Mouse (Mus musculus): ENCODE results near the gene Tssk6. TPM values are rescaled to one million over a fixed set of nuclear protein-coding genes. Genes with fewer than 3 reads are reported as not detected.

Gene Tssk6
- total RNA-seq, 2 experiments from 2014 or later, result 0.26 TPM; not detected in 1

Other genes with a start within 250 kb of the Tssk6 start
- gene Zfp964, start 247.7 kb upstream of the Tssk6 start, total RNA-seq (2015), result 0.76 and 0.89 TPM in 2 replicates
- gene Zfp964, start 247.7 kb upstream of the Tssk6 start, total RNA-seq (2017), result 0.33 TPM in 1 of 2 replicates, not detected in the other
- 16.7 and 17.9 TPM in 2 replicates for gene Zfp869, start 191.5 kb upstream of the Tssk6 start, total RNA-seq (2015)
- 18.1 and 21.5 TPM in 2 replicates for gene Zfp869, start 191.5 kb upstream of the Tssk6 start, total RNA-seq (2017)
- gene Zfp963, start 152.2 kb upstream of the Tssk6 start, total RNA-seq (2015), result 7.2 and 8.0 TPM in 2 replicates
- 3.7 and 5.5 TPM in 2 replicates for gene Zfp963, start 152.2 kb upstream of the Tssk6 start, total RNA-seq (2017)
- not detected in 2 replicates for gene Gm20422, start 127.3 kb upstream of the Tssk6 start, total RNA-seq (2015)
- 0.33 and 0.45 TPM in 2 replicates for gene Gm20422, start 127.3 kb upstream of the Tssk6 start, total RNA-seq (2017)
- gene Atp13a1, start 111.0 kb upstream of the Tssk6 start, total RNA-seq (2015), result 19.5 and 21.1 TPM in 2 replicates
- gene Atp13a1, start 111.0 kb upstream of the Tssk6 start, total RNA-seq (2017), result 15.6 and 16.9 TPM in 2 replicates
- gene Zfp866, start 111.0 kb upstream of the Tssk6 start, total RNA-seq (2015), result 23.6 TPM in 2 replicates
- gene Zfp866, start 111.0 kb upstream of the Tssk6 start, total RNA-seq (2017), result 24.9 and 27.2 TPM in 2 replicates
- 60.6 and 62.2 TPM in 2 replicates for gene Gmip, start 93.5 kb upstream of the Tssk6 start, total RNA-seq (2015)
- 59.3 and 82.0 TPM in 2 replicates for gene Gmip, start 93.5 kb upstream of the Tssk6 start, total RNA-seq (2017)
- gene Lpar2, start 79.8 kb upstream of the Tssk6 start, total RNA-seq (2015), result 1.7 and 2.0 TPM in 2 replicates
- 0.57 and 0.59 TPM in 2 replicates for gene Lpar2, start 79.8 kb upstream of the Tssk6 start, total RNA-seq (2017)
- gene Pbx4, start 69.7 kb upstream of the Tssk6 start, total RNA-seq (2015), result 1.3 and 2.4 TPM in 2 replicates
- gene Pbx4, start 69.7 kb upstream of the Tssk6 start, total RNA-seq (2017), result 0.57 and 1.9 TPM in 2 replicates
- not detected in 2 replicates for gene Cilp2, start 14.5 kb upstream of the Tssk6 start, total RNA-seq (2015)
- gene Cilp2, start 14.5 kb upstream of the Tssk6 start, total RNA-seq (2017), result not detected in 2 replicates
- gene Ndufa13, start 374 bp downstream of the Tssk6 start, total RNA-seq (2015), result 63.4 and 75.7 TPM in 2 replicates
- 120 and 143 TPM in 2 replicates for gene Ndufa13, start 374 bp downstream of the Tssk6 start, total RNA-seq (2017)
- gene Yjefn3, start 528 bp downstream of the Tssk6 start, total RNA-seq (2015), result 3.1 TPM in 1 of 2 replicates, not detected in the other
- not detected in 2 replicates for gene Yjefn3, start 528 bp downstream of the Tssk6 start, total RNA-seq (2017)
- 50.1 and 62.0 TPM in 2 replicates for gene Gatad2a, start 94.2 kb downstream of the Tssk6 start, total RNA-seq (2015)
- 62.5 and 64.7 TPM in 2 replicates for gene Gatad2a, start 94.2 kb downstream of the Tssk6 start, total RNA-seq (2017)
- 28.1 and 28.4 TPM in 2 replicates for gene Mau2, start 140.6 kb downstream of the Tssk6 start, total RNA-seq (2015)
- gene Mau2, start 140.6 kb downstream of the Tssk6 start, total RNA-seq (2017), result 28.1 and 33.8 TPM in 2 replicates
- gene Sugp1, start 140.6 kb downstream of the Tssk6 start, total RNA-seq (2015), result 11.6 and 15.0 TPM in 2 replicates
- gene Sugp1, start 140.6 kb downstream of the Tssk6 start, total RNA-seq (2017), result 17.3 and 24.1 TPM in 2 replicates
- gene Tm6sf2, start 170.7 kb downstream of the Tssk6 start, total RNA-seq (2015), result not detected in 2 replicates
- gene Tm6sf2, start 170.7 kb downstream of the Tssk6 start, total RNA-seq (2017), result not detected in 2 replicates
- gene Hapln4, start 181.3 kb downstream of the Tssk6 start, total RNA-seq (2015), result not detected in 2 replicates
- not detected in 2 replicates for gene Hapln4, start 181.3 kb downstream of the Tssk6 start, total RNA-seq (2017)
- gene Ncan, start 218.7 kb downstream of the Tssk6 start, total RNA-seq (2015), result not detected in 2 replicates
- not detected in 2 replicates for gene Ncan, start 218.7 kb downstream of the Tssk6 start, total RNA-seq (2017)
- gene Nr2c2ap, start 229.1 kb downstream of the Tssk6 start, total RNA-seq (2015), result 19.5 and 25.6 TPM in 2 replicates
- 4.7 and 7.1 TPM in 2 replicates for gene Nr2c2ap, start 229.1 kb downstream of the Tssk6 start, total RNA-seq (2017)
- 13.6 and 16.3 TPM in 2 replicates for gene Rfxank, start 237.0 kb downstream of the Tssk6 start, total RNA-seq (2015)
- gene Rfxank, start 237.0 kb downstream of the Tssk6 start, total RNA-seq (2017), result 12.5 and 14.5 TPM in 2 replicates
- gene Borcs8, start 237.3 kb downstream of the Tssk6 start, total RNA-seq (2015), result 35.3 and 51.3 TPM in 2 replicates
- gene Borcs8, start 237.3 kb downstream of the Tssk6 start, total RNA-seq (2017), result 32.2 and 35.8 TPM in 2 replicates
- gene Mef2b, start 237.5 kb downstream of the Tssk6 start, total RNA-seq (2015), result 0.39 TPM in 1 of 2 replicates, not detected in the other
- not detected in 2 replicates for gene Mef2b, start 237.5 kb downstream of the Tssk6 start, total RNA-seq (2017)